Comparison of ENCODE assay signal across 9 mouse cellular contexts in genomic region chr19:44640551-44640950, GRCm38 (mm10).
DNase-seq lines count a peak whose midpoint lies in the region; ATAC-seq lines count a peak whose summit lies in the region.
"Had no signal": no experiment of that assay in that cellular context is flagged by ENCODE, and none has a peak within 500 bp of the region (broad histone marks: within the 10 kb centered on the region; RNA-seq: fewer than 3 reads in every experiment).

No protein-coding gene starts in this region.

- H3K27ac ChIP-seq in kidney, embryonic 14.5 days (ENCODE audit: low read depth, low read length): peak overlapping the region; percentile 78; the same call in 1 of the 2 replicates
- no peak overlapping the region for H3K27ac ChIP-seq in embryonic facial prominence, embryonic 15.5 days (replicated peaks)
- H3K27ac ChIP-seq in hindbrain, embryonic 16.5 days (ENCODE audit: low read depth, low read length): no peak overlapping the region
- H3K27ac ChIP-seq in midbrain, embryonic 16.5 days (ENCODE audit: low read length): no peak overlapping the region

- no peaks in the 10 kb centered on the region for H3K36me3 ChIP-seq in kidney, embryonic 14.5 days (ENCODE audit: control insufficient read depth, insufficient read depth, low read length)
- H3K36me3 ChIP-seq in embryonic facial prominence, embryonic 15.5 days: no peaks in the 10 kb centered on the region
- no peaks in the 10 kb centered on the region for H3K36me3 ChIP-seq in hindbrain, embryonic 16.5 days (ENCODE audit: control insufficient read depth, insufficient read depth, low read length)
- H3K36me3 ChIP-seq in midbrain, embryonic 16.5 days (ENCODE audit: control insufficient read depth, insufficient read depth, low read length): no peaks in the 10 kb centered on the region

- no peaks in the 10 kb centered on the region for H3K9me3 ChIP-seq in kidney, embryonic 14.5 days (ENCODE audit: control insufficient read depth, low read length)
- no peaks in the 10 kb centered on the region for H3K9me3 ChIP-seq in embryonic facial prominence, embryonic 15.5 days (replicated peaks)
- no peaks in the 10 kb centered on the region for H3K9me3 ChIP-seq in hindbrain, embryonic 16.5 days (ENCODE audit: control insufficient read depth, low read length)
- H3K9me3 ChIP-seq in midbrain, embryonic 16.5 days (replicated peaks; ENCODE audit: control insufficient read depth, low read length, poor library complexity, severe bottlenecking): no peaks in the 10 kb centered on the region

- WGBS in kidney, embryonic 14.5 days: 0% methylated on average over 1 of the region's 1 CpGs
- WGBS in embryonic facial prominence, embryonic 15.5 days: 6% methylated on average over 1 of the region's 1 CpGs
- 0% methylated on average over 1 of the region's 1 CpGs for WGBS in hindbrain, embryonic 16.5 days
- 0% methylated on average over 1 of the region's 1 CpGs for WGBS in midbrain, embryonic 16.5 days

- peak overlapping the region; percentile 42 for H3K4me2 ChIP-seq in kidney, embryonic 14.5 days (replicated peaks; ENCODE audit: low read depth, low read length)
- peak overlapping the region; percentile 45 for H3K4me2 ChIP-seq in embryonic facial prominence, embryonic 15.5 days (replicated peaks)
- peak overlapping the region; percentile 62 for H3K4me2 ChIP-seq in hindbrain, embryonic 16.5 days (ENCODE audit: low read length)
- H3K4me2 ChIP-seq in midbrain, embryonic 16.5 days (ENCODE audit: low read length): peak overlapping the region; percentile 51

- H3K27me3 ChIP-seq in kidney, embryonic 14.5 days (ENCODE audit: control insufficient read depth, insufficient read depth, low read length): peaks cover 9% of the 10 kb centered on the region; the same call in 1 of the 2 replicates
- H3K27me3 ChIP-seq in embryonic facial prominence, embryonic 15.5 days: peaks cover 61% of the 10 kb centered on the region
- H3K27me3 ChIP-seq in hindbrain, embryonic 16.5 days (replicated peaks; ENCODE audit: control insufficient read depth, insufficient read depth, low read length): no peaks in the 10 kb centered on the region; the same call in 1 of the 2 replicates
- H3K27me3 ChIP-seq in midbrain, embryonic 16.5 days (ENCODE audit: control insufficient read depth, insufficient read depth, low read depth, low read length): peaks cover 25% of the 10 kb centered on the region

- no peak for ATAC-seq in kidney, embryonic 14.5 days (ENCODE audit: low FRiP score, low TSS enrichment)
- no peak for ATAC-seq in embryonic facial prominence, embryonic 15.5 days (ENCODE audit: insufficient number of reproducible peaks, low FRiP score, low TSS enrichment, low read depth)
- ATAC-seq in hindbrain, embryonic 16.5 days: no peak
- ATAC-seq in midbrain, embryonic 16.5 days: no peak

- peak overlapping the region; percentile 5; the same call in 1 of the 2 replicates for H3K9ac ChIP-seq in kidney, embryonic 14.5 days (ENCODE audit: low read depth, low read length)
- H3K9ac ChIP-seq in embryonic facial prominence, embryonic 15.5 days: no peak overlapping the region
- H3K9ac ChIP-seq in hindbrain, embryonic 16.5 days (ENCODE audit: low read depth, low read length): peak overlapping the region; percentile 33; the same call in 1 of the 2 replicates
- H3K9ac ChIP-seq in midbrain, embryonic 16.5 days (ENCODE audit: low read depth, low read length): peak overlapping the region; percentile 10; the same call in 1 of the 2 replicates

- no peak for DNase-seq in kidney, postnatal 10 days
- DNase-seq in left cerebral cortex, adult 9 months (ENCODE audit: low spot score in 2 of 2): no peak
- no peak for DNase-seq in thymus, postnatal 14 days
- DNase-seq in right cerebral cortex, adult 2 months (ENCODE audit: low spot score in 2 of 2): no peak
- DNase-seq: lung, postnatal 4 days had no signal

- no peak overlapping the region for H3K4me3 ChIP-seq in kidney, embryonic 14.5 days (ENCODE audit: low read length)
- H3K4me3 ChIP-seq in embryonic facial prominence, embryonic 15.5 days (replicated peaks): peak overlapping the region; percentile 28; the same call in 1 of the 2 replicates
- H3K4me3 ChIP-seq in hindbrain, embryonic 16.5 days (ENCODE audit: low read length): peak overlapping the region; percentile 27
- H3K4me3 ChIP-seq in midbrain, embryonic 16.5 days (ENCODE audit: low read depth, low read length): peak overlapping the region; percentile 24

- peaks cover 46% of the 10 kb centered on the region for H3K4me1 ChIP-seq in kidney, embryonic 14.5 days (ENCODE audit: control insufficient read depth, insufficient read depth, low read length)
- peaks cover 7% of the 10 kb centered on the region; the same call in 1 of the 2 replicates for H3K4me1 ChIP-seq in embryonic facial prominence, embryonic 15.5 days
- H3K4me1 ChIP-seq in hindbrain, embryonic 16.5 days (ENCODE audit: control insufficient read depth, insufficient read depth, low read depth, low read length): peaks cover 6% of the 10 kb centered on the region
- peaks cover 5% of the 10 kb centered on the region; the same call in 1 of the 2 replicates for H3K4me1 ChIP-seq in midbrain, embryonic 16.5 days (ENCODE audit: control insufficient read depth, insufficient read depth, low read length)
